Mouse (Mus musculus) heart, postnatal 0 days (tissue): ENCODE measurements around the gene Heatr3. TPM values are rescaled to one million over a fixed set of nuclear protein-coding genes. Genes with fewer than 3 reads are reported as not detected.

ENCODE experiments used
- ATAC-seq: fragments of 200-750 bp; cut with Nextera tagmentation; 2 replicates; pipeline ENCODE4 v1.8.0; 2017; ENCODE audit warnings: low read depth, moderate number of reproducible peaks, moderate library complexity; ENCODE audit not compliant: insufficient read depth
- DNase-seq: peaks from one replicate; pipeline ENCODE4 v3.0.0-alpha.2; 2016; ENCODE audit warnings: low spot score
- H3K27ac ChIP-seq: fragments of 300-500 bp; sonication (generic); 2 replicates; pipeline ENCODE4 v1.5.1; 2014; ENCODE audit warnings: low read depth, mild to moderate bottlenecking
- H3K27me3 ChIP-seq: fragments of 300-500 bp; sonication (generic); 2 replicates; pipeline ENCODE4 v1.6.1; 2014; ENCODE audit warnings: low read length, mixed read lengths; ENCODE audit not compliant: control insufficient read depth, insufficient read depth
- H3K36me3 ChIP-seq: fragments of 300-500 bp; sonication (generic); replicated peaks from 2 replicates; pipeline ENCODE4 v1.6.1; 2014; ENCODE audit warnings: low read length, mixed read lengths; ENCODE audit not compliant: control insufficient read depth, insufficient read depth
- H3K4me1 ChIP-seq: fragments of 300-500 bp; sonication (generic); 2 replicates; pipeline ENCODE4 v1.6.1; 2014; ENCODE audit warnings: antibody characterized with exemption; ENCODE audit not compliant: control insufficient read depth, insufficient read depth
- H3K4me2 ChIP-seq: fragments of 300-500 bp; sonication (generic); 2 replicates; pipeline ENCODE4 v1.6.1; 2014; ENCODE audit warnings: low read depth, mild to moderate bottlenecking, low read length, moderate library complexity
- H3K4me3 ChIP-seq: fragments of 300-500 bp; sonication (generic); 2 replicates; pipeline ENCODE4 v1.5.1; 2014; ENCODE audit warnings: low read depth, low read length
- H3K9ac ChIP-seq: fragments of 300-500 bp; sonication (generic); replicated peaks from 2 replicates; pipeline ENCODE4 v1.6.1; 2014; ENCODE audit warnings: low read depth, low read length, mixed read lengths
- H3K9me3 ChIP-seq: fragments of 300-500 bp; sonication (generic); replicated peaks from 2 replicates; pipeline ENCODE4 v1.6.1; 2016; ENCODE audit warnings: low read length; ENCODE audit not compliant: control insufficient read depth
- CTCF ChIP-seq: IDR thresholded peaks from 2 replicates; pipeline ENCODE4 v1.5.1; 2016; ENCODE audit warnings: antibody characterized with exemption, control low read depth, low read depth
- EP300 ChIP-seq: IDR thresholded peaks from 2 replicates; pipeline ENCODE4 v1.6.1; 2016; ENCODE audit warnings: antibody characterized with exemption, low read depth
- WGBS: fragments of 180-500 bp; shearing (Covaris S2); extraction: QIAGEN DNeasy Blood & Tissue Kit; methylation state at CpG from one replicate; pipeline ENCODE4 v1.1.7; 2014; 5-methylcytosine and 5-hydroxymethylcytosine counted together
- polyA plus RNA-seq: library from polyadenylated mRNA; unstranded; fragments of >200 nt; fragmentation: Nextera tagmentation; extraction: Ambion mirVana; gene quantifications from 2 replicates; pipeline ENCODE4 v1.2.1, GENCODE M21; 2015
- total RNA-seq: library from RNA; depleted of rRNA; stranded (reverse); fragments of >200 nt; gene quantifications from 2 replicates; pipeline ENCODE4 v1.2.3, GENCODE M21; 2014; ENCODE audit warnings: low replicate concordance

The Heatr3 gene
- total and polyA plus RNA-seq, 2 experiments from 2014 or later: 16.0 to 20.6 TPM

GRCm38 (mm10) chr8:88130754-88131317 lies 6.8 kb upstream of the Heatr3 start:
- H3K4me1 ChIP-seq: no peaks in the 10 kb centered on the region
- 50% methylated on average over 7 of the region's 7 CpGs for WGBS
- no peak overlapping the region for H3K9ac ChIP-seq
- peaks cover 62% of the 10 kb centered on the region for H3K36me3 ChIP-seq
- H3K4me2 ChIP-seq: no peak overlapping the region
- H3K27me3 ChIP-seq: no peaks in the 10 kb centered on the region
- no peak overlapping the region for H3K27ac ChIP-seq
- no peak for DNase-seq
- H3K4me3 ChIP-seq: no peak overlapping the region
- no peaks in the 10 kb centered on the region for H3K9me3 ChIP-seq
- no peak for ATAC-seq
- TF ChIP-seq CTCF: no peak
- TF ChIP-seq EP300: no peak

- Histone ChIP-seq H3K27me3 (no peaks in the 10 kb centered on the region), H3K4me2 (no peak overlapping the region), H3K27ac (no peak overlapping the region), H3K9ac (no peak overlapping the region), H3K4me1 (0 out of 2 replicates have a peak, but pooled peaks cover 11% of the 10 kb centered on the region), H3K36me3 (peaks cover 34% of the 10 kb centered on the region), H3K4me3 (no peak overlapping the region), H3K9me3 (no peaks in the 10 kb centered on the region)
- WGBS: 92% methylated on average over 3 of the region's 3 CpGs
- DNase-seq (no peak), ATAC-seq (no peak)
- TF ChIP-seq CTCF (no peak), EP300 (no peak)
These were observed 1.6 kb downstream of the Heatr3 start for GRCm38 (mm10) chr8:88139256-88139655.

- whole genome bisulfite sequencing: 74% methylated on average over 3 of the region's 3 CpGs
These were observed 4.0 kb downstream of the Heatr3 start for GRCm38 (mm10) chr8:88141629-88142028.

GRCm38 (mm10) chr8:88144041-88144440 lies 6.4 kb downstream of the Heatr3 start:
- Histone ChIP-seq H3K4me1 (0 out of 2 replicates have a peak, but pooled peaks cover 3% of the 10 kb centered on the region), H3K9me3 (no peaks in the 10 kb centered on the region), H3K27me3 (no peaks in the 10 kb centered on the region), H3K27ac (no peak overlapping the region), H3K4me3 (no peak overlapping the region), H3K4me2 (no peak overlapping the region), H3K9ac (no peak overlapping the region), H3K36me3 (peaks cover 61% of the 10 kb centered on the region)
- TF ChIP-seq EP300 (no peak), CTCF (no peak)
- ATAC-seq: no peak
- WGBS: 85% methylated on average over 5 of the region's 5 CpGs
- no peak for DNase-seq

More at GRCm38 (mm10) chr8:88141629-88142028, 4.0 kb downstream of the Heatr3 start:
- peaks cover 38% of the 10 kb centered on the region for H3K36me3 ChIP-seq
- no peak overlapping the region for H3K4me3 ChIP-seq
- H3K27me3 ChIP-seq: no peaks in the 10 kb centered on the region
- H3K9ac ChIP-seq: no peak overlapping the region
- no peak overlapping the region for H3K27ac ChIP-seq
- ATAC-seq (no peak), DNase-seq (no peak)
- no peak overlapping the region for H3K4me2 ChIP-seq
- no peak for TF ChIP-seq EP300
- TF ChIP-seq CTCF: no peak
- 0 out of 2 replicates have a peak, but pooled peaks cover 11% of the 10 kb centered on the region for H3K4me1 ChIP-seq
- no peaks in the 10 kb centered on the region for H3K9me3 ChIP-seq

- WGBS: 87% methylated on average over 6 of the region's 6 CpGs
- peaks cover 77% of the 10 kb centered on the region for H3K36me3 ChIP-seq
- TF ChIP-seq CTCF (no peak), EP300 (no peak)
These were observed 13.3 kb downstream of the Heatr3 start for GRCm38 (mm10) chr8:88150910-88151371.

More at GRCm38 (mm10) chr8:88150910-88151371, 13.3 kb downstream of the Heatr3 start:
- ATAC-seq: no peak
- no peak overlapping the region for H3K27ac ChIP-seq
- H3K4me1 ChIP-seq: no peaks in the 10 kb centered on the region
- no peak for DNase-seq
- H3K4me2 ChIP-seq: no peak overlapping the region
- no peaks in the 10 kb centered on the region for H3K9me3 ChIP-seq
- no peak overlapping the region for H3K9ac ChIP-seq
- no peak overlapping the region for H3K4me3 ChIP-seq
- no peaks in the 10 kb centered on the region for H3K27me3 ChIP-seq
